Mouse (Mus musculus) CD4-positive, CD25-positive, alpha-beta regulatory T cell, adult 2 months (primary cell): ENCODE results near the gene Cpb1.

Experiments
- DNase-seq: peaks from one replicate; pipeline ENCODE4 v3.0.0-alpha.2; 2012; ENCODE audit warnings: low read depth, low spot score

Gene Cpb1

GRCm38 (mm10) chr3:20275633-20276032, at the start of gene Cpb1:
Gene Cpb1, minus strand, starts transcription at chr3:20275733.
- no peak for DNase-seq

- no peak for DNase-seq
These were observed 41.7 kb upstream of the Cpb1 start for GRCm38 (mm10) chr3:20317233-20317632.

GRCm38 (mm10) chr3:20309142-20309541, 33.6 kb upstream of the Cpb1 start:
- DNase-seq, result no peak

GRCm38 (mm10) chr3:20307256-20307655, 31.7 kb upstream of the Cpb1 start:
- peak; percentile 15 for DNase-seq

- DNase-seq, result peak; percentile 51
These were observed 29.3 kb upstream of the Cpb1 start for GRCm38 (mm10) chr3:20304758-20305352.

- no peak for DNase-seq
These were observed 20.0 kb upstream of the Cpb1 start for GRCm38 (mm10) chr3:20295546-20295945.

GRCm38 (mm10) chr3:20294542-20295348, 19.2 kb upstream of the Cpb1 start:
- DNase-seq, result no peak

- DNase-seq, result no peak
These were observed 15.8 kb upstream of the Cpb1 start for GRCm38 (mm10) chr3:20291370-20291769.

- no peak for DNase-seq
These were observed 13.2 kb upstream of the Cpb1 start for GRCm38 (mm10) chr3:20288761-20289160.

- DNase-seq, result no peak
These were observed 6.3 kb upstream of the Cpb1 start for GRCm38 (mm10) chr3:20281796-20282195.

- DNase-seq, result peak; percentile 43
These were observed 20.7 kb downstream of the Cpb1 start for GRCm38 (mm10) chr3:20254566-20255479.

GRCm38 (mm10) chr3:20243913-20244312, 31.6 kb downstream of the Cpb1 start:
- DNase-seq, result no peak

- no peak for DNase-seq
These were observed 33.5 kb downstream of the Cpb1 start, which contains the start of gene Cpa3 for GRCm38 (mm10) chr3:20242050-20242449. Gene Cpa3, minus strand, starts transcription at chr3:20242181.

- DNase-seq, result no peak
These were observed 35.8 kb downstream of the Cpb1 start for GRCm38 (mm10) chr3:20239741-20240140.

GRCm38 (mm10) chr3:20236965-20237364, 38.6 kb downstream of the Cpb1 start:
- no peak for DNase-seq

GRCm38 (mm10) chr3:20229027-20229426, 46.5 kb downstream of the Cpb1 start:
- no peak for DNase-seq

GRCm38 (mm10) chr3:20225429-20225828, 50.1 kb downstream of the Cpb1 start:
- no peak for DNase-seq

- DNase-seq, result peak; percentile 72
These were observed 52.4 kb downstream of the Cpb1 start for GRCm38 (mm10) chr3:20222926-20223698.

GRCm38 (mm10) chr3:20222136-20222535, 53.4 kb downstream of the Cpb1 start:
- DNase-seq, result peak; percentile 21

- peak; percentile 86 for DNase-seq
These were observed 76.7 kb downstream of the Cpb1 start for GRCm38 (mm10) chr3:20198869-20199268.
